Mouse (Mus musculus) layer of hippocampus, postnatal 14 days (tissue): Measurements from ENCODE around the gene Fiz1. TPM values are rescaled to one million over a fixed set of nuclear protein-coding genes. Genes with fewer than 3 reads are reported as not detected.

Experiments used
- total RNA-seq, 2 experiments: library from RNA; stranded (reverse); gene quantifications; 2 replicates each; pipeline ENCODE4 v1.2.3; 2021

The Fiz1 gene
- total RNA-seq, 2 experiments from 2014 or later: 21.4 to 27.7 TPM

Other genes starting within 250 kb of the Fiz1 start
- not detected for gene Fam71e2, start 243.4 kb downstream of the Fiz1 start, total RNA-seq
- gene Il11, start 231.8 kb downstream of the Fiz1 start, total RNA-seq: under 1 TPM; 0.21 to 0.38 TPM
- gene Tmem190, start 231.8 kb downstream of the Fiz1 start, total RNA-seq: not detected
- gene Tmem238, start 225.0 kb downstream of the Fiz1 start, total RNA-seq: 1 to 10 TPM; 2.4 to 2.6 TPM
- 100 to 1,000 TPM; 498 to 526 TPM for gene Rpl28, start 221.8 kb downstream of the Fiz1 start, total RNA-seq
- gene Ube2s, start 202.1 kb downstream of the Fiz1 start, total RNA-seq: 100 to 1,000 TPM; 103 to 123 TPM
- gene Shisa7, start 170.0 kb downstream of the Fiz1 start, total RNA-seq: 100 to 1,000 TPM; 134 to 137 TPM
- gene Isoc2b, start 144.4 kb downstream of the Fiz1 start, total RNA-seq: 1 to 10 TPM; 3.2 to 5.5 TPM
- 1 to 10 TPM; 8.9 to 9.8 TPM for gene Isoc2a, start 137.5 kb downstream of the Fiz1 start, total RNA-seq
- under 1 TPM; 0.41 to 0.44 TPM for gene Gm36210, start 108.2 kb downstream of the Fiz1 start, total RNA-seq
- 10 to 100 TPM; 11.5 to 14.6 TPM for gene Zfp628, start 99.5 kb downstream of the Fiz1 start, total RNA-seq
- gene Nat14, start 92.7 kb downstream of the Fiz1 start, total RNA-seq: 10 to 100 TPM; 67.8 to 76.2 TPM
- 1 to 10 TPM; 2.7 to 2.8 TPM for gene Ssc5d, start 88.9 kb downstream of the Fiz1 start, total RNA-seq
- not detected for gene Sbk2, start 50.3 kb downstream of the Fiz1 start, total RNA-seq
- under 1 TPM; 0.44 to 0.67 TPM for gene Sbk3, start 43.5 kb downstream of the Fiz1 start, total RNA-seq
- 10 to 100 TPM; 36.9 to 39.0 TPM for gene Zfp579, start 18.5 kb downstream of the Fiz1 start, total RNA-seq
- gene Zfp524, start 282 bp downstream of the Fiz1 start, total RNA-seq: 1 to 10 TPM; 5.7 to 6.4 TPM
- gene Gm44973, start 799 bp upstream of the Fiz1 start, total RNA-seq: not detected
- 10 to 100 TPM; 34.6 to 35.8 TPM for gene Zfp865, start 5.7 kb upstream of the Fiz1 start, total RNA-seq
- gene Ccdc106, start 5.9 kb upstream of the Fiz1 start, total RNA-seq: 10 to 100 TPM; 65.6 to 67.2 TPM
- gene 4632433K11Rik, start 19.4 kb upstream of the Fiz1 start, total RNA-seq: not detected
- gene Zfp784, start 23.7 kb upstream of the Fiz1 start, total RNA-seq: 1 to 10 TPM; 5.3 to 7.0 TPM
- 10 to 100 TPM; 57.8 to 63.2 TPM for gene Zfp580, start 36.8 kb upstream of the Fiz1 start, total RNA-seq
- 100 to 1,000 TPM; 163 to 176 TPM for gene U2af2, start 47.4 kb upstream of the Fiz1 start, total RNA-seq
- gene Epn1, start 65.5 kb upstream of the Fiz1 start, total RNA-seq: 100 to 1,000 TPM; 479 to 480 TPM
- not detected for gene Rfpl4, start 102.3 kb upstream of the Fiz1 start, total RNA-seq
- gene Rasl2-9, start 111.3 kb upstream of the Fiz1 start, total RNA-seq: not detected
- gene Vmn1r55, start 135.0 kb upstream of the Fiz1 start, total RNA-seq: not detected
- gene Vmn1r56, start 182.1 kb upstream of the Fiz1 start, total RNA-seq: not detected
- gene Vmn1r57, start 203.8 kb upstream of the Fiz1 start, total RNA-seq: not detected